Mouse (Mus musculus): ENCODE results near the gene 1700001O22Rik. TPM values are rescaled to one million over a fixed set of nuclear protein-coding genes. Genes with fewer than 3 reads are reported as not detected.

Gene 1700001O22Rik
- polyA plus RNA-seq, 1 experiment from 2014 or later, result 2.0 TPM

DNA sequence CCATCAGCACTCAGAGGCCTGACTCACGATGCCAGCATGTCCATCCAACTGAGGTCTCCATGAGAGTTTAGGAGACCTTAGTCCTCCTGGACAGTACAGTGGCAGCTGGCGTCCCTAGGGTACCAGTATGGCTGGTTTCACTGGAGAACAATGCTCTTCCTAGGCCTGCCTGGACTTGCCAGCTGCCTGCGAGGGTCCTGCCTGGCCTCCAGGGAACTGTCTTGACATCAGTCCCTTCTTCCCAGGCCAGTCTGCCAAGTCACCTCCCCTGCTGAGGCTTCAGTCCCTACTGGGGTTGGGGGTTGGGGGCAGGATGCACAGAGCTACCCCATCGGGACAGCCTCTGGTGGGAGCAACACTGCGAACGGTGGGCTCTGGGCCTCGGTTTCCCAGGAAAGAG lies 11.4 kb downstream of the 1700001O22Rik start:
- Histone ChIP-seq H3K27ac (no peak overlapping the region), H3K9ac (no peak overlapping the region), H3K4me3 (no peak overlapping the region), H3K4me1 (peaks cover 32% of the 10 kb centered on the region), H3K36me3 (no peaks in the 10 kb centered on the region), H3K27me3 (replicated peaks) (no peaks in the 10 kb centered on the region), H3K9me3 (no peaks in the 10 kb centered on the region), H3K4me2 (replicated peaks) (no peak overlapping the region)
- 85% methylated on average over 7 of the region's 7 CpGs for WGBS
- ATAC-seq (ENCODE audit: low FRiP score, low read depth), result no peak

DNA sequence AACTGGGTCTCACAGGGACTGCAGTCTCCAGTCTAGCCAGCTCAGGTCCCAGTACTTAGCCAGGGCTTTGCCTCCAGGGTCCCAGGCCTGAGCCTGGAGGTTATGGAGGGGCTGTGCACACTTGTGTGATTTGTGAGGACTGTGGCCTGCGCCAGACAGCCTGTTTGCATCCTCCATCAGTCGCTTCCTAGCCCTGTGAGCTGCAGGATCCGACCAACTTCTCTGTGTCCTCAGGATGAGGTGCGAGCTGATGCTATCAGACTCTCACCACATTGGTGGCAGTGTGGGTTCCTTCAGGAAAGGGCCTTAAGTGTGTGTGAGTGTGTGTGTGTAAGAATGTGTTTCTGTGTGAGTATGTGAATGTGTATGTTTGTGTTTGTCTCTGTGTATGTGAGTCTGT lies 16.0 kb downstream of the 1700001O22Rik start:
- peak overlapping the region; percentile 40; the same call in 1 of the 2 replicates for H3K9ac ChIP-seq
- WGBS, result 53% methylated on average over 4 of the region's 4 CpGs
- H3K4me1 ChIP-seq, result peaks cover 42% of the 10 kb centered on the region
- no peak for ATAC-seq (ENCODE audit: low FRiP score, low read depth)
- H3K4me3 ChIP-seq, result no peak overlapping the region
- no peaks in the 10 kb centered on the region for H3K9me3 ChIP-seq
- peak overlapping the region; percentile 4; the same call in 1 of the 2 replicates for H3K27ac ChIP-seq
- 0 out of 2 replicates have a peak overlapping the region, but pooled peaks have one; percentile 8 for H3K4me2 ChIP-seq (replicated peaks)
- H3K27me3 ChIP-seq (replicated peaks), result no peaks in the 10 kb centered on the region
- no peaks in the 10 kb centered on the region for H3K36me3 ChIP-seq

DNA sequence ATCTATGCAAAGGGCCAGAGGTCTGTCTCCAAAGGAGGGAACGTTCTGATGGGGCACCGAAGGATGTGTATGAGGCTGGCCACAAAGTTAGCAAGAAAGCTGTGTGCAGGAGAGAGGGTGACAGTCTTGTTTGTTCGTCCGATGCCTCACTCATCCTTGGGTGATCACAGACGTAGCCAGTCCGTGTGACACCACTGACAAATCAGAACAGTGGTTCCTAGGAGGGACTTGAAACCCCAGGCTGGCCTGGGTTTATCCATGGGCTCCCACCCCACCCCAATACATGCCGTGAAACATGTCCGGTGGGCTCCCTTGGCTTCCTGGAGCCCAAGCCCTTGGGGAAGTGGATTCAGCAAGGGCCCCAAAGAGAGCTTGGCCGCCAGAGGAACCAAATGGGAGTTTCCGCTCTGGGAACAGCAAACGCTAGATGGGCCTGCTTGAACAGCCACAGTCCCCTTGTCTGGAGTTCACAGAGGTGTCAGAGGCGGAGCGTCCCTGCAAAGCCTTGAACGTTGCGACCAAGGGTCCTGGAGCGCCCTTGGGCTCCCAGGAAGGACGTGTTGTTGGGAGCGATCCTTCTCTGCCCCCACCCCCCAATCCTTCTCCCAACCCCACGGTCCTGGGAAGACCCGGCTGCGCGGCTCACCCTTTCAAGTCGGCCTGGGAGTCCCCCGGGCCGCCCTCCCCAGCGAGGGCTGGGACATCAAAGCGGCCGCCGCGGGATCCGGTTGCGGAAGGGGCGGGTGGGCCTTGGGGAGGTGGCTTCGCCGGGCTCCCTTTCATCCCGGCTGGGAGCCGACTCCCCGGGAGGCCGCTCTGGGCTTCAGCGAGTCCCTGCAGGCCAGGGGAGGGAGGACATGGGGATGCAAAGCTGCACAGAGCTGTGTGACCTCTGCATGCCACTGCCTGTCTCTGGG lies 19.1 kb downstream of the 1700001O22Rik start:
- peak; percentile 46; the same call in 1 of the 2 replicates for ATAC-seq (ENCODE audit: low FRiP score, low read depth)
- peak overlapping the region; percentile 52 for H3K9ac ChIP-seq
- peaks cover 51% of the 10 kb centered on the region for H3K4me1 ChIP-seq
- no peaks in the 10 kb centered on the region for H3K36me3 ChIP-seq
- peak overlapping the region; percentile 1; the same call in 1 of the 2 replicates for H3K4me3 ChIP-seq
- H3K27me3 ChIP-seq (replicated peaks), result no peaks in the 10 kb centered on the region
- peak overlapping the region; percentile 54 for H3K4me2 ChIP-seq (replicated peaks)
- no peaks in the 10 kb centered on the region for H3K9me3 ChIP-seq
- H3K27ac ChIP-seq, result 0 out of 2 replicates have a peak overlapping the region, but pooled peaks have one; percentile 15
- WGBS, result 8% methylated on average over 40 of the region's 40 CpGs

DNA sequence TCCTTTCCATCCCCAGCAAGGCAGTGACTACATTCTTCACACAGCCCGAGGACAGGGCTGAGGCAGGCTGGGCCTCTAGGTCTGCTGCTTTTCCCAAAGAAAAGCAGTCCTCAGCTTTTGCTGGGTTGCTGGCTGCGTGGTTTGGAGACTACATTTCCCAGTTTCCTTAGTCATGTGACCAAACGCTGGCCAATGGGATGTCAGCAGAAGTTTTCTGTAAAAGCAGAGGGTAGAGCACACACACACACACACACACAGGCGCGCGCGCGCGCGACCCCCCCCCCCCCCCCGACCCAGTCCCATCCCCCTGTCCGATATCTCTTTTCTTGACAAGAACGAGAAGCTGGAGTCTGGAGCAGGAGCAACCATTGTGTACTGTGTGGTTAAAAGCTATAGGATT lies 20.1 kb downstream of the 1700001O22Rik start:
- peak overlapping the region; percentile 54 for H3K4me2 ChIP-seq (replicated peaks)
- no peak overlapping the region; the same call in 1 of the 2 replicates for H3K27ac ChIP-seq
- under 1% methylated on average over 13 of the region's 13 CpGs for WGBS
- H3K27me3 ChIP-seq (replicated peaks), result no peaks in the 10 kb centered on the region
- no peak overlapping the region for H3K4me3 ChIP-seq
- 0 out of 2 replicates have a peak, but pooled peaks have one; percentile 8 for ATAC-seq (ENCODE audit: low FRiP score, low read depth)
- peaks cover 57% of the 10 kb centered on the region for H3K4me1 ChIP-seq
- H3K36me3 ChIP-seq, result no peaks in the 10 kb centered on the region
- H3K9me3 ChIP-seq, result no peaks in the 10 kb centered on the region
- 0 out of 2 replicates have a peak overlapping the region, but pooled peaks have one; percentile 21 for H3K9ac ChIP-seq

DNA sequence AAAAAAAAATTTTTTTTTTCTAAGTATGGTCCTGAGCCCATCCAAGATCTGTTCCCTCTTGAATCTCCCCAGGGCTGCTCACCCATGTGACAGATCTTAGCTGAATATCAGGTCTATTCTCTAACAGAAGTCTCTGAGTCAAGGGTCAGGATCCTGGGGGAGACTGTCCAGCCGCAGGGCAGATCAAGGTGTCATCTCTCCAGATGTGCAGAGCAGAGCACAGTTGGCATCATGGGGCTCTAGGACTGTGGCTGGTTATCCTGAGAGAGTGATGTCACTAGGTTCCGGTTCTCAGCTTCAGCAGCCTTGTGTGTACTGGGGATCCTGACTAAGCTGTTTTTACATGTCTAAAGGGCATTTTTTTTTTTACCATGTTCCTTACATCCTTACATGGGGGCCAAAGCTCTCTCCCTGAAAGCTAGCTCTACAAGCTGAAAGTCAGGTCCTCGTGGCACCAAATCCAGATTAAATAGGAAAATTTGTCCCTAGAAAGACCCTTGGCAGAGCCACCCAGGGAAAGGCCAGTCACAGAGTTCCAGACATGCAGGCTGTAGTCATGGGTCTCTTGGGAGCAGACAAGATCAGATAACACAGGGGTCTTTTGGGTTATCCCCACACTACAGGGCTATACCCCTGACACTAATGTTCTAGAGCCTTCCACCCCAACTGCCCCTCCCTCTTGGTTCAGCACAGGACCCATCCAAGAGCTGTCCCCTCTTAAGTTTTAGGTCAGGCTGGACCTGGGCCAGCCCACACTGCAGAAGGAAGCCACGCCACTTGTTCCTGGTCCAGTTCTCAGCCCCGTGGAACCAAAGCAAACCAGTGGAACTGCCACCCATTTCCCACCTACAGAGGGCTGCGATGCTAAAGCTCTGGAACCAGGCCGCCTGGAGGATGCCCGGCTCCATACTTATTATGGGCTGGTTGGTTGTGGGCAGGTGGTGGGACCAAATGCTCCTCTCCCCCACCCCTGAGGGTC lies 20.9 kb downstream of the 1700001O22Rik start:
- no peak overlapping the region; the same call in 1 of the 2 replicates for H3K27ac ChIP-seq
- 0 out of 2 replicates have a peak, but pooled peaks have one; percentile 5 for ATAC-seq (ENCODE audit: low FRiP score, low read depth)
- H3K4me1 ChIP-seq, result peaks cover 56% of the 10 kb centered on the region
- no peaks in the 10 kb centered on the region for H3K36me3 ChIP-seq
- H3K27me3 ChIP-seq (replicated peaks), result no peaks in the 10 kb centered on the region
- no peaks in the 10 kb centered on the region for H3K9me3 ChIP-seq
- WGBS, result 76% methylated on average over 8 of the region's 8 CpGs
- H3K4me2 ChIP-seq (replicated peaks), result peak overlapping the region; percentile 54
- H3K9ac ChIP-seq, result 0 out of 2 replicates have a peak overlapping the region, but pooled peaks have one; percentile 21
- H3K4me3 ChIP-seq, result no peak overlapping the region

DNA sequence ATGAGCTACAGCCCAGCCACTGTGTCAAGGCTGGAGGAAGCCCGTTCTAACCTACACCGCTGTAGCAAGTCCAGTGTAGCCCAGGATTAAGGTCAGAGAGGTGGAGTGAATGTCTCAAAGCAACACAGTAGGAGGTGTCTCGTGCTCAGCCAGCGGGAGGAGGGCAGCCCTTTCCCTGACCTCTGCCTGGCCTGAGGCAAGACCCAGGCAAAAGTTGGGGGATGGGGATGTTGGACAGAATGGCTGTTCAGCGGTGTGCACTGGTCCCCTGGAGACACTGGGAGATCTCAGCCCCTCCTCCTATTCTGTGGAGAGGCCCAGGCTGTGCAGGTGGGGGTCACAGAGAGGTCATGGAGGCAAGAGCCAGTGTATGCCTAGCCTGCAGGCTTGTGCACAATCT lies 24.2 kb downstream of the 1700001O22Rik start:
- H3K4me2 ChIP-seq (replicated peaks), result no peak overlapping the region; the same call in 1 of the 2 replicates
- no peak overlapping the region for H3K4me3 ChIP-seq
- H3K36me3 ChIP-seq, result no peaks in the 10 kb centered on the region
- H3K9ac ChIP-seq, result no peak overlapping the region
- no peak overlapping the region for H3K27ac ChIP-seq
- H3K9me3 ChIP-seq, result no peaks in the 10 kb centered on the region
- no peak for ATAC-seq (ENCODE audit: low FRiP score, low read depth)
- no peaks in the 10 kb centered on the region for H3K27me3 ChIP-seq (replicated peaks)
- H3K4me1 ChIP-seq, result peaks cover 24% of the 10 kb centered on the region
- WGBS, result 0% methylated on average over 5 of the region's 5 CpGs

DNA sequence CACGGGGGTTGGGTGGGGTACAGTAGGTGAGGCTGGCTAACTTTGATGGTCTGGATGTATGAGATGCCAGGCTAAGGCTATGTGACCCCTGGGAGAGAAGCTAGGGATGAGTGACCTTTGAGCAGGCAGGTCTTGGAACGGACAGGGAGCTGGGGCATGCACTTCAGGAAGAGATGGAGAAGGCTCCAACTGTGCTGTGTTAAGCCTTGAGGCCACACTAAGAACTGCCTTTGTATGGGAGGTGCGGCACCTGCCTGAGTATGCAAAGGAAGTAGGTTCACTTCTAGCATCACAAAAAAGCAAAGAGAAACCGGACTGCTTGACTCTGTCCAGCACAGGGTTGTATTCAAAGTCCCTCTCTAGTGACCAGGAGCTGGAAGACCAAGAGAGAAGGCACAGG lies 25.2 kb downstream of the 1700001O22Rik start:
- H3K9me3 ChIP-seq, result no peaks in the 10 kb centered on the region
- no peaks in the 10 kb centered on the region for H3K36me3 ChIP-seq
- peaks cover 19% of the 10 kb centered on the region for H3K4me1 ChIP-seq
- ATAC-seq (ENCODE audit: low FRiP score, low read depth), result no peak
- H3K27ac ChIP-seq, result no peak overlapping the region
- H3K27me3 ChIP-seq (replicated peaks), result no peaks in the 10 kb centered on the region
- 59% methylated on average over 4 of the region's 4 CpGs for WGBS
- H3K4me3 ChIP-seq, result no peak overlapping the region
- H3K9ac ChIP-seq, result no peak overlapping the region
- no peak overlapping the region for H3K4me2 ChIP-seq (replicated peaks)

DNA sequence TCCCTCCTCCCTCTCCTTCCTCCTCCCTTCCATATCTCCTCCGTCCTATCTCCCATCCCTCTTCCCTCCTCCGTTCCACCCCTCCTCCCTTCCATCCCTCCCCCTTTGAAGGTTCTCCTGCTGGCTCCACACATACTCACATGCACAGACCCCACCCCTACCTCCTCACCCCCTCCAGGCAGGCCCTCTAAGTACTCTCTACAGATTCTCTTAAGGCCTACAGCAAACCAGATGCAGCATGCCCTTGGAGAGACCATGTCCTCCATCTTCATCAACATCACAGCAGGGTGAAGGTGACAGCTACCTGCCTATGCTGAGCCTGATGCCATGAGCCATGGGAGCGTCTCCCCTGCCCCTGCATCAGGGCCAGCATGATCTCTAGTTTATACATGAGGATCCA lies 26.2 kb downstream of the 1700001O22Rik start:
- H3K27ac ChIP-seq, result no peak overlapping the region
- H3K9me3 ChIP-seq, result no peaks in the 10 kb centered on the region
- no peaks in the 10 kb centered on the region for H3K27me3 ChIP-seq (replicated peaks)
- ATAC-seq (ENCODE audit: low FRiP score, low read depth), result no peak
- peaks cover 22% of the 10 kb centered on the region for H3K4me1 ChIP-seq
- no peaks in the 10 kb centered on the region for H3K36me3 ChIP-seq
- H3K4me3 ChIP-seq, result no peak overlapping the region
- WGBS, result 81% methylated on average over 3 of the region's 3 CpGs
- no peak overlapping the region for H3K9ac ChIP-seq
- no peak overlapping the region for H3K4me2 ChIP-seq (replicated peaks)

DNA sequence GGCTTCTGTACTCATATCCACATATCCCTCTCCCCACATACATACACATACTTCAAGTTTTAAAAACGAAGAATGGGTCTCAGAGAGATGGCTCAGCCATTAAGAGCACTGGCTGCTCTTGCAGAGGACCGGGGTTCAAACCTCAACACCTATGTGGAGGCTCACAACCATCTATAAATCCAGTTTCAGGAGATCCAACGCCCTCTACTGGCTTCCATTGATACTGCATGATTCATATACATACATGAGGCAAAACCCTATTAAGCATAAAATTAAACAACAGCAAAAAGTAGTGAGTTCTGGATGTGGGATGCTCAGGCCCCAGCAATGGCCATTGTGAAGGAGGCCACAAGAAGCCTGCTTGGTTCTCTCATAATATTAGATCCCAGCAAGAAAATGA lies 27.5 kb downstream of the 1700001O22Rik start:
- no peak overlapping the region for H3K4me3 ChIP-seq
- no peaks in the 10 kb centered on the region for H3K9me3 ChIP-seq
- H3K27ac ChIP-seq, result no peak overlapping the region
- H3K36me3 ChIP-seq, result no peaks in the 10 kb centered on the region
- H3K9ac ChIP-seq, result no peak overlapping the region
- no peaks in the 10 kb centered on the region for H3K27me3 ChIP-seq (replicated peaks)
- 61% methylated on average over 3 of the region's 3 CpGs for WGBS
- H3K4me2 ChIP-seq (replicated peaks), result no peak overlapping the region
- peaks cover 35% of the 10 kb centered on the region for H3K4me1 ChIP-seq
- ATAC-seq (ENCODE audit: low FRiP score, low read depth), result no peak

DNA sequence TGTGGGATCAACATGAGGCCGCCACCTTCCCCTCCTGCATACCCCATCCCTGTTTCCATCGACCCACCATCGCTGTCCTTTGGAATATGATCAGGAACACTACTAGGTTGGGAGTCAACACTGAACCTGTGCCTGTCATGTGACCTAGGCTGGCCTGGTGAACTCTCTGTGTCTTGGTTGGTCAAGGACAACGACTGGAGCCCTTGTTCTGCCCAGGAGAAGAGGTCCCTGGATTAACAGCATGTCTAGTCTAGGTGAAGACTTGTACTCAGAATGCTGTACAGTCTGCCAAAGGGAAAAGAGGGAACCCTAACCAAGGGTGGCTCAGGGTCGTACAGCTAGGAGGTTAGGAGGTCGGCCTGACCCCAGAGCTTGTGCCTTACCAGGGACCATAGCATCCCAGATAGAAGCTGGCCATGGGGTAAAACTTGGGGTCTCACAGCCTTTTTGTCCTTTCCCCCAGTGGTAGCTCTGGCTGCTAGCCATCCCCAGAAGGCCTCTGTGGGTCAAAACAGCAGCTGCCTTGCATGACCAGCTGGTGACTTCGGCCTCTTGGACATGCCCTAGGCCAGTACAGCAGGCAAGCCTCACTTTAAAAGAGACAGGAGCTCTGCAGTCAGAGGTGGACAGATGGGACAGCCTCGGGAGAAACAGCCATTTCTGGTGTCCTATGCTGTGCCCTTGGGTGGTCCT lies 30.0 kb downstream of the 1700001O22Rik start:
- Histone ChIP-seq H3K4me1 (peaks cover 23% of the 10 kb centered on the region), H3K27ac (no peak overlapping the region), H3K9ac (no peak overlapping the region), H3K9me3 (no peaks in the 10 kb centered on the region), H3K4me2 (replicated peaks) (no peak overlapping the region), H3K4me3 (no peak overlapping the region), H3K27me3 (replicated peaks) (no peaks in the 10 kb centered on the region), H3K36me3 (no peaks in the 10 kb centered on the region)
- no peak for ATAC-seq (ENCODE audit: low FRiP score, low read depth)
- WGBS, result 86% methylated on average over 8 of the region's 8 CpGs

DNA sequence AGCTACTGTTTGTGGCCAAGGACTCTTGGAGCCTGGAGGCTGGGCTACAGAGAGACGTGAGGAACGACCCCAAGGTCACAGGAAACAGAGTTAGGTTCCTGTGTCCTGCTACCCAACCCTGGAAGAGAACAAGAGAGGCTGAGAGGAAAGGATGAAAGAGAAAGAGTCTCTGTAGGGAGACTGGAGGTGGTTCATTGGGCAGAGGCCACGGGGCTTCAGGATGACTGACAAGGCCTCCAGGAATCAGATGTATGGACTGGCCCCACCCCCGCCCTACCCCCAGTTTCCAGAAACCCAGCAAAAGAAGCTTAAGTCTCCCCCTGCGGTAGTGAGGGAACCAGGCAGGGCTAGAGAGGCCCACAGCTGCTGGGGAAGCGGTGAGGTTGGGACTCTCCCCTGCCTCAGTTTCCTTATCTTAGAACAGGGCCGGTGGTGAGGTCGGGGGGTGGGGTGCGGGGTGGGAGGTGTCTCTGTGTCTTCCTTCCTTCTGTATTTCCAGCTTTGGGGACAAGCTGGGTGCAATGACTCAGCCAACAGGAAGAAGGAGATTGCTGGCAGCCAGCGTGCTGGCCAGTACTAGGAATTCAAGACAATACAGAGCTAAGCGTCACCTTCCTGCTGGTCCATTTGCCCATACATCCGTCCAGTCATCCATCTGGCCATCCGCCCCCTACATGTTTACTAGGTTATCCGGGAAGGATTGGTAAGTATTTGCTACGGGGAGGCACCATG lies 30.7 kb downstream of the 1700001O22Rik start:
- WGBS, result 49% methylated on average over 15 of the region's 15 CpGs
- Histone ChIP-seq H3K9me3 (no peaks in the 10 kb centered on the region), H3K4me3 (no peak overlapping the region), H3K36me3 (no peaks in the 10 kb centered on the region), H3K27ac (no peak overlapping the region), H3K27me3 (replicated peaks) (no peaks in the 10 kb centered on the region), H3K9ac (no peak overlapping the region), H3K4me2 (replicated peaks) (peak overlapping the region; percentile 89; the same call in 1 of the 2 replicates), H3K4me1 (peaks cover 29% of the 10 kb centered on the region)
- ATAC-seq (ENCODE audit: low FRiP score, low read depth), result no peak

All from neural tube, embryonic 12.5 days (tissue).